In the genomic region with DNA sequence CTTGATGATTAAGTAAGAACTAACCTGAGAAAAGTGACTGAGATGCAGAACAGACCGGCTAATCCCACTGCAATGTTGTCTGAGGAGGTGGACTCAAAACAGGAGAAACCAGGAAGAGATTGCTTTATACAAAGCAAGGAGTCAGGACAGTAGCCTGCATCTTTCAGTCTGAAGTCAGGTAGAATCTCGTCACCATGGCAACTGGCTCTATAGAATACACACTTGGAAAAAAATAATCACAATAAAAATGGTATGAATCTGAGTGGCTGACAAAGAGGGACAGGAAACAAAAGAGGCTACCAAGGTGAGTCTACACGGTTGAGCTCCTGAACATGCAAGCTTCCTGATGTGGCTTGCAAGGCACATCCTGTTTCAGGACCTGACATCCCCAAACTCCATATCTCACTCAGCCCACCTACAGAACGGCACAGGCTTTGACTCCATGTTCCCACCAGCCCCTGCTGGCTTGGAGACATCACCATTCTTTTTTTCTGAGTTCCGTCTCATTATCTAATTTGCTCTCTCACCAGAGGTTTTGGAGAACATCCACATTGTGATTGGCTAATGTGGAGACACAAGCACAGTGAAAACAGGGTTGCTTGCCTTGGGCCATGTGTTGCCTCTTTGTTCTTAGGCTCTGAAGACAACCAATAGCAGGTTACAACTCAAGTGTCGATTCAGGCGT, we compare ENCODE assay signal across 11 mouse cellular contexts.
A peak's percentile ranks its signal among the peaks of the same experiment; 100 is the strongest.
DNase-seq lines count a peak whose midpoint lies in the region; ATAC-seq lines count a peak whose summit lies in the region.
"Had no signal": no experiment of that assay in that cellular context is flagged by ENCODE, and none has a peak within 500 bp of the region (broad histone marks: within the 10 kb centered on the region; RNA-seq: fewer than 3 reads in every experiment).

No protein-coding gene starts in this region.

- no peak for DNase-seq in heart, adult 9 months (ENCODE audit: low spot score in 2 of 2)
- DNase-seq in midbrain, embryonic 10.5 days (ENCODE audit: low spot score) = no peak
- DNase-seq in left cerebral cortex, postnatal 36 days (ENCODE audit: low spot score in 2 of 2) = no peak
- DNase-seq: cerebellum, adult 9-11 months; thymus, adult 2 months had no signal

- no peaks in the 10 kb centered on the region for H3K9me3 ChIP-seq in heart, embryonic 12.5 days (replicated peaks)
- H3K9me3 ChIP-seq in midbrain, embryonic 13.5 days = no peaks in the 10 kb centered on the region
- H3K9me3 ChIP-seq in midbrain, embryonic 10.5 days (replicated peaks) = no peaks in the 10 kb centered on the region
- H3K9me3 ChIP-seq in hindbrain, embryonic 16.5 days (ENCODE audit: control insufficient read depth, low read length) = peaks cover 2% of the 10 kb centered on the region; the same call in 1 of the 2 replicates
- H3K9me3 ChIP-seq in kidney, embryonic 14.5 days (ENCODE audit: control insufficient read depth, low read length) = no peaks in the 10 kb centered on the region
- H3K9me3 ChIP-seq: kidney, embryonic 15.5 days; stomach, embryonic 15.5 days had no signal

- ATAC-seq in heart, embryonic 12.5 days (ENCODE audit: insufficient number of reproducible peaks, low FRiP score) = no peak
- ATAC-seq in midbrain, embryonic 13.5 days = peak; percentile 65
- peak; percentile 60 for ATAC-seq in hindbrain, embryonic 16.5 days
- ATAC-seq in kidney, embryonic 14.5 days (ENCODE audit: low FRiP score, low TSS enrichment) = no peak

- H3K4me3 ChIP-seq in heart, embryonic 12.5 days = no peak overlapping the region
- no peak overlapping the region for H3K4me3 ChIP-seq in midbrain, embryonic 13.5 days (replicated peaks)
- no peak overlapping the region for H3K4me3 ChIP-seq in midbrain, embryonic 10.5 days
- no peak overlapping the region for H3K4me3 ChIP-seq in hindbrain, embryonic 16.5 days (ENCODE audit: low read length)
- no peak overlapping the region for H3K4me3 ChIP-seq in kidney, embryonic 14.5 days (ENCODE audit: low read length)
- H3K4me3 ChIP-seq: kidney, embryonic 15.5 days; stomach, embryonic 15.5 days had no signal

- H3K4me1 ChIP-seq in heart, embryonic 12.5 days (replicated peaks) = peaks cover 10% of the 10 kb centered on the region
- H3K4me1 ChIP-seq in midbrain, embryonic 13.5 days (replicated peaks) = peaks cover 15% of the 10 kb centered on the region
- peaks cover 12% of the 10 kb centered on the region for H3K4me1 ChIP-seq in midbrain, embryonic 10.5 days
- H3K4me1 ChIP-seq in hindbrain, embryonic 16.5 days (ENCODE audit: control insufficient read depth, insufficient read depth, low read depth, low read length) = no peaks in the 10 kb centered on the region; the same call in 1 of the 2 replicates
- H3K4me1 ChIP-seq in kidney, embryonic 14.5 days (ENCODE audit: control insufficient read depth, insufficient read depth, low read length) = no peaks in the 10 kb centered on the region
- H3K4me1 ChIP-seq: stomach, embryonic 15.5 days had no signal

- no peak overlapping the region for H3K4me2 ChIP-seq in heart, embryonic 12.5 days
- no peak overlapping the region for H3K4me2 ChIP-seq in midbrain, embryonic 13.5 days (replicated peaks)
- no peak overlapping the region for H3K4me2 ChIP-seq in hindbrain, embryonic 16.5 days (ENCODE audit: low read length)
- H3K4me2 ChIP-seq in kidney, embryonic 14.5 days (replicated peaks; ENCODE audit: low read depth, low read length) = no peak overlapping the region
- H3K4me2 ChIP-seq: kidney, embryonic 15.5 days; stomach, embryonic 15.5 days had no signal

- H3K36me3 ChIP-seq in heart, embryonic 12.5 days = no peaks in the 10 kb centered on the region
- H3K36me3 ChIP-seq in midbrain, embryonic 13.5 days = no peaks in the 10 kb centered on the region
- no peaks in the 10 kb centered on the region for H3K36me3 ChIP-seq in midbrain, embryonic 10.5 days
- no peaks in the 10 kb centered on the region for H3K36me3 ChIP-seq in hindbrain, embryonic 16.5 days (ENCODE audit: control insufficient read depth, insufficient read depth, low read length)
- H3K36me3 ChIP-seq in kidney, embryonic 14.5 days (ENCODE audit: control insufficient read depth, insufficient read depth, low read length) = no peaks in the 10 kb centered on the region
- H3K36me3 ChIP-seq: kidney, embryonic 15.5 days; stomach, embryonic 15.5 days had no signal

- intact Hi-C loops in left cerebral cortex, postnatal 36 days (cut with DNase I) = no loop called here

- 0 out of 2 replicates have a peak overlapping the region, but pooled peaks have one; percentile 1 for H3K27ac ChIP-seq in heart, embryonic 12.5 days (ENCODE audit: poor library complexity, severe bottlenecking)
- no peak overlapping the region; the same call in 1 of the 2 replicates for H3K27ac ChIP-seq in midbrain, embryonic 13.5 days
- H3K27ac ChIP-seq in midbrain, embryonic 10.5 days (replicated peaks) = no peak overlapping the region; the same call in 1 of the 2 replicates
- H3K27ac ChIP-seq in hindbrain, embryonic 16.5 days (ENCODE audit: low read depth, low read length) = no peak overlapping the region
- H3K27ac ChIP-seq in kidney, embryonic 14.5 days (ENCODE audit: low read depth, low read length) = no peak overlapping the region
- H3K27ac ChIP-seq: kidney, embryonic 15.5 days; stomach, embryonic 15.5 days had no signal

- H3K9ac ChIP-seq in heart, embryonic 12.5 days = no peak overlapping the region
- H3K9ac ChIP-seq in midbrain, embryonic 13.5 days (replicated peaks) = no peak overlapping the region
- H3K9ac ChIP-seq in hindbrain, embryonic 16.5 days (ENCODE audit: low read depth, low read length) = no peak overlapping the region
- H3K9ac ChIP-seq in kidney, embryonic 14.5 days (ENCODE audit: low read depth, low read length) = no peak overlapping the region
- H3K9ac ChIP-seq: kidney, embryonic 15.5 days; stomach, embryonic 15.5 days had no signal

- 59% methylated on average over 7 of the region's 7 CpGs for WGBS in heart, embryonic 12.5 days
- WGBS in midbrain, embryonic 13.5 days = 61% methylated on average over 7 of the region's 7 CpGs
- WGBS in midbrain, embryonic 10.5 days = 72% methylated on average over 7 of the region's 7 CpGs
- WGBS in hindbrain, embryonic 16.5 days = 61% methylated on average over 7 of the region's 7 CpGs
- 69% methylated on average over 7 of the region's 7 CpGs for WGBS in kidney, embryonic 14.5 days

- H3K27me3 ChIP-seq in heart, embryonic 12.5 days (replicated peaks) = no peaks in the 10 kb centered on the region
- no peaks in the 10 kb centered on the region for H3K27me3 ChIP-seq in midbrain, embryonic 13.5 days
- H3K27me3 ChIP-seq in midbrain, embryonic 10.5 days (ENCODE audit: low read depth, poor library complexity, severe bottlenecking) = no peaks in the 10 kb centered on the region
- H3K27me3 ChIP-seq in hindbrain, embryonic 16.5 days (replicated peaks; ENCODE audit: control insufficient read depth, insufficient read depth, low read length) = no peaks in the 10 kb centered on the region
- H3K27me3 ChIP-seq in kidney, embryonic 14.5 days (ENCODE audit: control insufficient read depth, insufficient read depth, low read length) = no peaks in the 10 kb centered on the region
- H3K27me3 ChIP-seq: kidney, embryonic 15.5 days; stomach, embryonic 15.5 days had no signal

Comparison
In these comparisons a context has a peak if more than half of its experiments do, and no peak if none do; other contexts are left out.
1. ATAC-seq: peak in midbrain, embryonic 13.5 days (single experiment) and hindbrain, embryonic 16.5 days (single experiment); none in heart, embryonic 12.5 days (single experiment) and kidney, embryonic 14.5 days (single experiment).